1 mouse cellular context compared by ENCODE assay signal in genomic region chr10:80250059-80250458, GRCm38 (mm10).
TF ChIP-seq lines count a peak whose summit lies in the region.

No protein-coding gene starts in this region.

TF ChIP-seq in CH12.LX, 34 proteins besides CTCF, POLR2A, EP300 and RAD21 (continued from another document):
- TF ChIP-seq MAFK (IDR thresholded peaks at IDR 0.05; ENCODE audit: insufficient replicate concordance, low read length) (no peak), ZKSCAN1 (IDR thresholded peaks at IDR 0.05; ENCODE audit: borderline replicate concordance, low read depth, low read length) (no peak), MEF2A (IDR thresholded peaks at IDR 0.05; ENCODE audit: borderline replicate concordance, low read depth, low read length) (no peak), TBP (conservative IDR thresholded peaks at IDR 0.05; ENCODE audit: low read depth, low read length) (no peak), KAT2A (IDR thresholded peaks at IDR 0.05; ENCODE audit: insufficient replicate concordance, low read length) (no peak), RCOR1 (conservative IDR thresholded peaks at IDR 0.05; ENCODE audit: low read depth, low read length) (no peak)
TF ChIP-seq in CH12.LX: peak in this region for 0.
